Mouse (Mus musculus) forebrain, embryonic 11.5 days (tissue): ENCODE data around the gene Ssx2ip. TPM values are rescaled to one million over a fixed set of nuclear protein-coding genes. Genes with fewer than 3 reads are reported as not detected.
A peak's percentile ranks its signal among the peaks of the same experiment; 100 is the strongest.

ENCODE experiments used
- ATAC-seq: fragments of 200-750 bp; cut with Nextera tagmentation; replicated peaks from 2 replicates; pipeline ENCODE4 v1.8.0; 2017; ENCODE audit warnings: moderate TSS enrichment; ENCODE audit not compliant: low FRiP score
- DNase-seq: peaks from one replicate; pipeline ENCODE4 v3.0.0-alpha.2; 2017; ENCODE audit warnings: low spot score
- H3K27ac ChIP-seq: fragments of 300-500 bp; sonication (generic); 2 replicates; pipeline ENCODE4 v1.5.1; 2014; ENCODE audit warnings: low read depth, low read length
- H3K27me3 ChIP-seq: fragments of 300-500 bp; sonication (generic); 2 replicates; pipeline ENCODE4 v1.6.1; 2014; ENCODE audit warnings: mild to moderate bottlenecking, low read length, mixed read lengths; ENCODE audit not compliant: control insufficient read depth, insufficient read depth
- H3K36me3 ChIP-seq: fragments of 300-500 bp; sonication (generic); 2 replicates; pipeline ENCODE4 v1.6.1; 2014; ENCODE audit warnings: mild to moderate bottlenecking, low read length, moderate library complexity, mixed read lengths; ENCODE audit not compliant: control insufficient read depth, insufficient read depth
- H3K4me1 ChIP-seq: fragments of 300-500 bp; sonication (generic); replicated peaks from 2 replicates; pipeline ENCODE4 v1.6.1; 2014; ENCODE audit warnings: low read length, mixed read lengths; ENCODE audit not compliant: control insufficient read depth, insufficient read depth
- H3K4me2 ChIP-seq: fragments of 300-500 bp; sonication (generic); 2 replicates; pipeline ENCODE4 v1.6.1; 2014; ENCODE audit warnings: low read depth, mild to moderate bottlenecking, low read length, moderate library complexity, mixed read lengths; ENCODE audit not compliant: severe bottlenecking
- H3K4me3 ChIP-seq: fragments of 300-500 bp; sonication (generic); 2 replicates; pipeline ENCODE4 v1.5.1; 2014; ENCODE audit warnings: low read depth, low read length
- H3K9ac ChIP-seq: fragments of 300-500 bp; sonication (generic); 2 replicates; pipeline ENCODE4 v1.6.1; 2014; ENCODE audit warnings: low read length
- H3K9me3 ChIP-seq: fragments of 300-500 bp; sonication (generic); 2 replicates; pipeline ENCODE4 v1.6.1; 2016; ENCODE audit warnings: low read length, mixed read lengths; ENCODE audit not compliant: control insufficient read depth
- WGBS: fragments of 180-500 bp; shearing (Covaris S2); extraction: QIAGEN DNeasy Blood & Tissue Kit; methylation state at CpG from one replicate; pipeline ENCODE4 v1.1.7; 2014; 5-methylcytosine and 5-hydroxymethylcytosine counted together
- polyA plus RNA-seq: library from polyadenylated mRNA; unstranded; fragments of >200 nt; fragmentation: Nextera tagmentation; extraction: Ambion mirVana; gene quantifications from 2 replicates; pipeline ENCODE4 v1.2.1, GENCODE M21; 2014

Gene Ssx2ip
- polyA plus RNA-seq, 1 experiment from 2014 or later, result 41.6 TPM

GRCm38 (mm10) chr3:146407086-146407721, 2.8 kb downstream of the Ssx2ip start:
- Histone ChIP-seq H3K9ac (no peak overlapping the region), H3K36me3 (no peaks in the 10 kb centered on the region), H3K27ac (no peak overlapping the region), H3K9me3 (peaks cover 2% of the 10 kb centered on the region; the same call in 1 of the 2 replicates), H3K27me3 (no peaks in the 10 kb centered on the region), H3K4me2 (no peak overlapping the region; the same call in 1 of the 2 replicates), H3K4me1 (peaks cover 10% of the 10 kb centered on the region), H3K4me3 (no peak overlapping the region)
- WGBS, result 90% methylated on average over 16 of the region's 16 CpGs
- no peak for ATAC-seq
- no peak for DNase-seq

GRCm38 (mm10) chr3:146410114-146410513, 5.7 kb downstream of the Ssx2ip start:
- Histone ChIP-seq H3K4me2 (no peak overlapping the region), H3K27ac (no peak overlapping the region), H3K27me3 (no peaks in the 10 kb centered on the region), H3K4me3 (no peak overlapping the region), H3K36me3 (no peaks in the 10 kb centered on the region), H3K9ac (no peak overlapping the region), H3K4me1 (peaks cover 10% of the 10 kb centered on the region), H3K9me3 (no peaks in the 10 kb centered on the region)
- 89% methylated on average over 7 of the region's 7 CpGs for WGBS
- no peak for DNase-seq
- ATAC-seq, result no peak

DNA sequence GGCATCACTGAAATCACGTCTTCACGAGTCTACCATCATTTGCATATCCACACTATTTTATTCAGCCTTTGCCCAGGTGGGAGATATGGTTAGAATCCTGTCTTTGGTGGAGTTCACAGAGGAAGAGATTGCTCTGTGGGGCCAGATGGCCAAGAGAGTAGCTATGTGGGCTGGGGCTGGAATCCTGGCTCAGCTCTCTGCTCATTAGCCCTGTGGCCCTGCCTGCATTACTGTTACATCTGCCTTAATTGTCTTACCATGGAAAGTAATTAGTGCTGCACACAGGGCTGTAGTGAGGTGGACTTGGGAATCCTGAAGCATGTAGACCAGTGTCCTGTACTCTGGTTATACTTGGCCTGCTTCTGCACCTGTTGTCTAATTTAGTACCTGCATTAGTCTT, 7.6 kb downstream of the Ssx2ip start:
- H3K36me3 ChIP-seq, result no peaks in the 10 kb centered on the region
- H3K4me1 ChIP-seq, result 0 out of 2 replicates have a peak, but pooled peaks cover 4% of the 10 kb centered on the region
- H3K27ac ChIP-seq, result no peak overlapping the region
- no peak for DNase-seq
- no peaks in the 10 kb centered on the region for H3K9me3 ChIP-seq
- H3K9ac ChIP-seq, result no peak overlapping the region
- 89% methylated on average over 2 of the region's 2 CpGs for WGBS
- no peak overlapping the region for H3K4me2 ChIP-seq
- no peak overlapping the region for H3K4me3 ChIP-seq
- no peaks in the 10 kb centered on the region for H3K27me3 ChIP-seq
- ATAC-seq, result 0 out of 2 replicates have a peak, but pooled peaks have one; percentile 36

DNA sequence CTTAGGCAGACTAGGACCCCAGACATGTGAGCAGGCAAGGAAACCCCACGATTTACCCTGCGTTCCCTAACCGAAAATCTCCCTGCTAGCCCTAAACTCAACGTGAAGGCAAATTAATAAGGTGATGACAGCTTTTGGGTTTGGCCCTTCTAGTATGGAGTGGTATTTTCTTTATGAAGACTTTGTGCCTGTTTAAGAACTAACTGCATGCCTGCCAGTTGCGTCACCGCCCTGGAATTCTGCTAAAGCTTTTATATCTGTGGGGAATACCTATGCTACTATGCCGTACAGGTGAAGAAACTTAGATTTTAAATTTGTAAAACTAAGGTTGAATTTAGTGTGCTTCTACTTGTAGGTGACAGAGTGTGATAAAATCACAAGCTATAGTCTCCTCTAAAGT, 8.0 kb downstream of the Ssx2ip start:
- 96% methylated on average over 7 of the region's 7 CpGs for WGBS
- ATAC-seq (no peak), DNase-seq (no peak)
- Histone ChIP-seq H3K4me3 (no peak overlapping the region), H3K27me3 (no peaks in the 10 kb centered on the region), H3K36me3 (no peaks in the 10 kb centered on the region), H3K9ac (no peak overlapping the region), H3K9me3 (no peaks in the 10 kb centered on the region), H3K4me1 (0 out of 2 replicates have a peak, but pooled peaks cover 4% of the 10 kb centered on the region), H3K4me2 (no peak overlapping the region), H3K27ac (no peak overlapping the region)

DNA sequence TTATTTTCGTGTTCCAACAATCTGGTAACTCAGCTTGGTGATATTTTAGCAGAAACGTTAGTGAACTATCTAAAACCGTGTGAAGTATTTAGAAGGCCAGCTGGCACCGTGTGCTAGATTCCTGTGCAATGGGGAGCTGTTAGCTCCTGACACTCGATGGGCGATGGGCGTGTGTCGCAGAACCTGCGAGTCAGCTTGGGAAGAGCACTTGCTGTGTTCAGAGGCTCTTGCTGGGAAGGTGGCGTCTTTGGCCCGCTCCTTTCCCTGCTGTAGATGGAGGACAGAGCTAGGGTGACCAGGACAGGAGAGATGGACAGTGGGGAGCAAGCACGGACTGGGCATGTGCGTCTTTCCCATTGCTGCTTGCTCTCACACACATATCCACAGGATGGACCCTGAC, 8.6 kb downstream of the Ssx2ip start:
- H3K36me3 ChIP-seq, result no peaks in the 10 kb centered on the region
- H3K4me3 ChIP-seq, result no peak overlapping the region
- no peaks in the 10 kb centered on the region for H3K27me3 ChIP-seq
- 94% methylated on average over 13 of the region's 13 CpGs for WGBS
- H3K9me3 ChIP-seq, result no peaks in the 10 kb centered on the region
- no peak overlapping the region for H3K4me2 ChIP-seq
- DNase-seq (no peak), ATAC-seq (no peak)
- H3K9ac ChIP-seq, result no peak overlapping the region
- H3K4me1 ChIP-seq, result 0 out of 2 replicates have a peak, but pooled peaks cover 4% of the 10 kb centered on the region
- H3K27ac ChIP-seq, result no peak overlapping the region

- no peaks in the 10 kb centered on the region for H3K36me3 ChIP-seq
- H3K27ac ChIP-seq, result no peak overlapping the region
- ATAC-seq, result no peak
- no peak overlapping the region for H3K4me3 ChIP-seq
- no peak overlapping the region for H3K9ac ChIP-seq
- H3K4me2 ChIP-seq, result no peak overlapping the region
- 0 out of 2 replicates have a peak, but pooled peaks cover 4% of the 10 kb centered on the region for H3K4me1 ChIP-seq
- H3K27me3 ChIP-seq, result no peaks in the 10 kb centered on the region
- no peaks in the 10 kb centered on the region for H3K9me3 ChIP-seq
- WGBS, result 94% methylated on average over 4 of the region's 4 CpGs
- no peak for DNase-seq
Observed at GRCm38 (mm10) chr3:146413992-146414391, 9.6 kb downstream of the Ssx2ip start.

- DNase-seq, result no peak
- Histone ChIP-seq H3K4me1 (0 out of 2 replicates have a peak, but pooled peaks cover 4% of the 10 kb centered on the region), H3K27ac (no peak overlapping the region), H3K9ac (no peak overlapping the region), H3K4me2 (no peak overlapping the region), H3K4me3 (no peak overlapping the region), H3K9me3 (no peaks in the 10 kb centered on the region), H3K36me3 (peaks cover 3% of the 10 kb centered on the region; the same call in 1 of the 2 replicates), H3K27me3 (no peaks in the 10 kb centered on the region)
- 91% methylated on average over 12 of the region's 12 CpGs for WGBS
- ATAC-seq, result no peak
Observed at GRCm38 (mm10) chr3:146414555-146414954, 10.1 kb downstream of the Ssx2ip start.

DNA sequence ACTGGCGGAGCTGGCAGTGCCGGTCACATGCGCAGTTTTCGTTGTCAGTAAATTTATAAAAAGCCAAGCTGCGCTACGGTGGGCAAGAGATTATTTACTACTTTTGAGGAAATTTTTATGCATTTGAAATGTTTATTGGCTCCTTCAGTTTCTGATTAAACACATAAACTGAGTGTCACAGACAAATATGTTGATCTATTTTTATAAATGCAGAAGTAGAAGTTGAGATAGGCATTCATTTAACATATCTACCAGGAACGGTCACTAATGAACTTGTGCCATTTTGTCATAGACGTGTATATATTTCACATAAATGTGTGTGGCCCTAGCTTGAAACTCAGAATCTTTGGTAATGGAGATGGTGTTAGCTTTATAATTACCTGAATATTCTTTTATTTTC, 13.4 kb downstream of the Ssx2ip start:
- no peak overlapping the region for H3K4me2 ChIP-seq
- no peak overlapping the region for H3K4me3 ChIP-seq
- 0 out of 2 replicates have a peak, but pooled peaks cover 2% of the 10 kb centered on the region for H3K4me1 ChIP-seq
- no peak for ATAC-seq
- H3K9me3 ChIP-seq, result no peaks in the 10 kb centered on the region
- no peak overlapping the region for H3K27ac ChIP-seq
- no peak for DNase-seq
- H3K36me3 ChIP-seq, result peaks cover 3% of the 10 kb centered on the region; the same call in 1 of the 2 replicates
- no peak overlapping the region for H3K9ac ChIP-seq
- 95% methylated on average over 8 of the region's 8 CpGs for WGBS
- H3K27me3 ChIP-seq, result no peaks in the 10 kb centered on the region

- 0 out of 2 replicates have a peak, but pooled peaks cover 2% of the 10 kb centered on the region for H3K4me1 ChIP-seq
- no peak overlapping the region for H3K9ac ChIP-seq
- no peaks in the 10 kb centered on the region for H3K27me3 ChIP-seq
- WGBS, result 90% methylated on average over 7 of the region's 7 CpGs
- no peak overlapping the region for H3K4me2 ChIP-seq
- DNase-seq, result no peak
- no peak for ATAC-seq
- H3K27ac ChIP-seq, result no peak overlapping the region
- no peaks in the 10 kb centered on the region for H3K9me3 ChIP-seq
- H3K4me3 ChIP-seq, result no peak overlapping the region
- peaks cover 3% of the 10 kb centered on the region; the same call in 1 of the 2 replicates for H3K36me3 ChIP-seq
Observed at GRCm38 (mm10) chr3:146418901-146419300, 14.5 kb downstream of the Ssx2ip start.
